Mouse (Mus musculus): ENCODE measurements around the gene Runx1. TPM values are rescaled to one million over a fixed set of nuclear protein-coding genes. Genes with fewer than 3 reads are reported as not detected.

Runx1 gene
- polyA plus RNA-seq, 1 experiment = 0.62 TPM

DNA sequence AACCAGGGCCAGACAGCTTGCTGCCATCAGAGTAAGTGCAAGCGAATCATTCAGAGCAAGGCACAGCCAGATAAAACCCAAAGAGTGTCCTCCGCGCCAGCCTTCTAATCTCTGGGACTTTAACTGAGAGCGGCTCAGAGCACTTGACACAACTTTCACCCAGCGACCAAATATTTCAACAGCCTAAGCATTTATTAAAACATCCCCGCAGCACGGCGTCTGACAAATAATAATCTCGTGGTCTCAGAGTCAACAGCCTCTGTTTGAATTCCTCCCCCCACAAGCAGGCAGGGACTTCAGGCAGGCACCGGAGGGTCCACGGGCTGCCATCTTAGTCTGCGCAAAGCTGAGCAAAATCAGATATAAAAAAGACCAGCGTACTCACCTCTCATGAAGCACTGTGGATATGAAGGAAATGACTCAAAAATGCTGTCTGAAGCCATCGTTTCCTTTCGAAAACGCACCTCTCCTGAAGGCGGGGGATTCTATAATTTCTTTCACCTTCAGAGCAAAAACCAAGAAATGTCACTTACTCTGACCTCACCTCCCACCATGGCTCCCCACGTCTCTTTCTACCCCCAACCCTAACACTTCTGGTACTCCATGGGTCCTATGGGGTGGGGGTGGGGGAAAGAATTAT is 625 bp downstream of the Runx1 start:
- TF ChIP-seq POLR2A (IDR thresholded peaks at IDR 0.05; ENCODE audit: control insufficient read depth, low read depth, low read length) (no peak), CTCF (IDR thresholded peaks at IDR 0.05; ENCODE audit: control insufficient read depth, insufficient read depth, insufficient replicate concordance, low read depth, low read length) (no peak)
- Histone ChIP-seq H3K4me3 (ENCODE audit: control insufficient read depth, low read depth, low read length) (no peak overlapping the region), H3K27me3 (ENCODE audit: control insufficient read depth, insufficient read depth, low read length) (no peaks in the 10 kb centered on the region), H3K4me1 (ENCODE audit: control insufficient read depth, insufficient read depth, low read length) (peaks cover 2% of the 10 kb centered on the region), H3K27ac (ENCODE audit: control insufficient read depth, insufficient read depth, low read depth, low read length) (no peak overlapping the region), H3K36me3 (ENCODE audit: control insufficient read depth, insufficient read depth, low read length) (no peaks in the 10 kb centered on the region)

GRCm38 (mm10) chr16:92824723-92825203 is 1.2 kb downstream of the Runx1 start:
- Histone ChIP-seq H3K27me3 (ENCODE audit: control insufficient read depth, insufficient read depth, low read length) (no peaks in the 10 kb centered on the region), H3K4me3 (ENCODE audit: control insufficient read depth, low read depth, low read length) (no peak overlapping the region), H3K36me3 (ENCODE audit: control insufficient read depth, insufficient read depth, low read length) (no peaks in the 10 kb centered on the region), H3K4me1 (ENCODE audit: control insufficient read depth, insufficient read depth, low read length) (peaks cover 2% of the 10 kb centered on the region), H3K27ac (ENCODE audit: control insufficient read depth, insufficient read depth, low read depth, low read length) (no peak overlapping the region)
- no peak for TF ChIP-seq POLR2A (IDR thresholded peaks at IDR 0.05; ENCODE audit: control insufficient read depth, low read depth, low read length)
- no peak for TF ChIP-seq CTCF (IDR thresholded peaks at IDR 0.05; ENCODE audit: control insufficient read depth, insufficient read depth, insufficient replicate concordance, low read depth, low read length)

DNA sequence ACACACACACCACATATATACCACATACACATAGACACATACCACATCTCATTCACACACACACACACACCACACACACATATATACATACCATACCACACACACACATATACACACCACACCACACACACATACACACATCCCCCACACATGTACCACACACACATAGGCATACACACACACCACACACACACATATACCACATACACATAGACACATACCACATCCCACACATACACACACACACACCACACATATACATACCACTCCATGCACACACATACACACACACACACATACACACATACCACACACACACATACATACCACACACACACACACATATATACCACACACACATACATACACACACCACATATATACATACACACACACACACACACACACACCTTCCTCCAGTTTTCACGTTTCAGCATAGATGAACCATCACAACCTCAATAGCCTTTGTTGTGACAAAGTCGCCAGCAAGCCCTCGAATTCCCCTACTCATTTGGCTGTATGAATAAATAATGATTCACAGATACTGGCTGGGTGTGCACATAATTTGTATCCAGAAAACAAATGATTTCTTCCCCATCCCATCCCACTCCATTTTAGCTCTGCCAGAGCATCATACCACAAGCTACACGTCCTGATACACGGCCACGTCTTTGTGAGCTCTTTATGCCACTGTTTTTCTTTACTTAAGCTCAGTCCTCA is 1.8 kb downstream of the Runx1 start:
- H3K27ac ChIP-seq (ENCODE audit: control insufficient read depth, insufficient read depth, low read depth, low read length) = no peak overlapping the region
- H3K36me3 ChIP-seq (ENCODE audit: control insufficient read depth, insufficient read depth, low read length) = no peaks in the 10 kb centered on the region
- H3K27me3 ChIP-seq (ENCODE audit: control insufficient read depth, insufficient read depth, low read length) = no peaks in the 10 kb centered on the region
- no peak for TF ChIP-seq CTCF (IDR thresholded peaks at IDR 0.05; ENCODE audit: control insufficient read depth, insufficient read depth, insufficient replicate concordance, low read depth, low read length)
- peaks cover 2% of the 10 kb centered on the region for H3K4me1 ChIP-seq (ENCODE audit: control insufficient read depth, insufficient read depth, low read length)
- no peak overlapping the region for H3K4me3 ChIP-seq (ENCODE audit: control insufficient read depth, low read depth, low read length)

DNA sequence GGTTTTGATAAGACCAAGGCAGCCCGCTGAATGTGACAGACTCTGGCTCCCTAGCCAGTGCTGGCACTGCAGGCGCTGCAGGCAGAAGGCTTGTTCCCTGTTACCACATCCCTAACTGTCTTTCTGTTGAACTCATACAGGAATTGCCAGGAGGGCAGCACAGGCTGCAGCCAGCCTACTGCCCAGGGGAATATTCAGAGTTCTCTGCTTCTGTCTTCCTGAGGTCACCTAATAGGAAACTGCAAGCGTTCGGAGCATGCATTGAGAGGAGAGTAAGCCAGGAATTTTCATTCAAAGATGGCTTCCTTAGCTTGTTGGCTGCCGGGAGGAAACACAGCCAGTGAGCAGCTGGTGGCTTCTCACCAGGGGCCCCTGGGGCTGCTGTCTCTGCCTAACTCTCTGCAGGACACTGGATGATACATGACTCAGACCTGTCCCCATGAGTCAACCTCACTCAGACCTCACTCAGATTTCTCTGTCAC is 2.5 kb downstream of the Runx1 start:
- Histone ChIP-seq H3K27me3 (ENCODE audit: control insufficient read depth, insufficient read depth, low read length) (no peaks in the 10 kb centered on the region), H3K36me3 (ENCODE audit: control insufficient read depth, insufficient read depth, low read length) (no peaks in the 10 kb centered on the region), H3K4me1 (ENCODE audit: control insufficient read depth, insufficient read depth, low read length) (peaks cover 2% of the 10 kb centered on the region), H3K27ac (ENCODE audit: control insufficient read depth, insufficient read depth, low read depth, low read length) (no peak overlapping the region), H3K4me3 (ENCODE audit: control insufficient read depth, low read depth, low read length) (no peak overlapping the region)
- TF ChIP-seq CTCF (IDR thresholded peaks at IDR 0.05; ENCODE audit: control insufficient read depth, insufficient read depth, insufficient replicate concordance, low read depth, low read length) = no peak
- TF ChIP-seq POLR2A (IDR thresholded peaks at IDR 0.05; ENCODE audit: control insufficient read depth, low read depth, low read length) = no peak

- no peak overlapping the region for H3K27ac ChIP-seq (ENCODE audit: control insufficient read depth, insufficient read depth, low read depth, low read length)
- H3K36me3 ChIP-seq (ENCODE audit: control insufficient read depth, insufficient read depth, low read length) = no peaks in the 10 kb centered on the region
Observed at GRCm38 (mm10) chr16:92822676-92823075, 3.3 kb downstream of the Runx1 start.

DNA sequence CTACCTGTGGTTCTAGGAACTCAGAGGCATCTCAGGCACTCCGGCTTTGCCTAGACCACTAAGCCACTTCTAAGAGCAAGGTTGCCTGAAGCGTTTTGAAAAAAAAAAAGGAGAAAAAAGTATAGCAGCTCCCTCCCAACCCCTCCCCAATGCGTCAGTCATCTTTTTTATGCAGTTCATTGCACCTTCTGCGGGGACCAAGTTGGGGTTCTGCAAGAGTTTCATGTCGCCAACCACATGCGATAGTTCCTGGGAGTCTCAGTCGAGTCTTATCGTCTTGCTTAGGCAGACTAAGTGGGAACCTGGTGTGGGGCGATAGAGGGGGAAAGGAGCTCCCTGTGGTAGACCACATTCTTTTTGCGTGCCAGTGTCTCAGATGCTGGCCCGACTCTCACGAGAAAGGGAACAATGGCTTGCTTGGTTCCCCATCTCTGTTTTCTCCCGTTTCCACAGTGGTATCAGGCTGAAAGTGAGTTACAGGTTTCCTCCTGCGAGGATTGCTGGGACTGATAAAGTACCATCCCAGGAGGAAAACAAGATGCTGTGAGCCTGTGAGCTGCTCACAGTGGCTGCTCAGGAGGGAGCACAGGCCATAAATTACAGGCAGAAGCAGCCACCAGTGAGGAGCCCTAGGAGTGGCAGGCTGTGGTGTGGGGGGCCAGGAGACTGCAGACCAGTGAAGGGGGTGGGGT is 3.9 kb downstream of the Runx1 start:
- Histone ChIP-seq H3K27ac (ENCODE audit: control insufficient read depth, insufficient read depth, low read depth, low read length) (no peak overlapping the region), H3K4me1 (ENCODE audit: control insufficient read depth, insufficient read depth, low read length) (peaks cover 2% of the 10 kb centered on the region), H3K4me3 (ENCODE audit: control insufficient read depth, low read depth, low read length) (no peak overlapping the region), H3K36me3 (ENCODE audit: control insufficient read depth, insufficient read depth, low read length) (no peaks in the 10 kb centered on the region), H3K27me3 (ENCODE audit: control insufficient read depth, insufficient read depth, low read length) (no peaks in the 10 kb centered on the region)
- no peak for TF ChIP-seq POLR2A (IDR thresholded peaks at IDR 0.05; ENCODE audit: control insufficient read depth, low read depth, low read length)
- no peak for TF ChIP-seq CTCF (IDR thresholded peaks at IDR 0.05; ENCODE audit: control insufficient read depth, insufficient read depth, insufficient replicate concordance, low read depth, low read length)

More at GRCm38 (mm10) chr16:92822676-92823075, 3.3 kb downstream of the Runx1 start:
- TF ChIP-seq POLR2A (IDR thresholded peaks at IDR 0.05; ENCODE audit: control insufficient read depth, low read depth, low read length) (no peak), CTCF (IDR thresholded peaks at IDR 0.05; ENCODE audit: control insufficient read depth, insufficient read depth, insufficient replicate concordance, low read depth, low read length) (no peak)
- H3K27me3 ChIP-seq (ENCODE audit: control insufficient read depth, insufficient read depth, low read length) = no peaks in the 10 kb centered on the region
- H3K4me3 ChIP-seq (ENCODE audit: control insufficient read depth, low read depth, low read length) = no peak overlapping the region
- peaks cover 2% of the 10 kb centered on the region for H3K4me1 ChIP-seq (ENCODE audit: control insufficient read depth, insufficient read depth, low read length)

GRCm38 (mm10) chr16:92821596-92821937 is 4.4 kb downstream of the Runx1 start:
- no peak for TF ChIP-seq POLR2A (IDR thresholded peaks at IDR 0.05; ENCODE audit: control insufficient read depth, low read depth, low read length)
- TF ChIP-seq CTCF (IDR thresholded peaks at IDR 0.05; ENCODE audit: control insufficient read depth, insufficient read depth, insufficient replicate concordance, low read depth, low read length) = no peak

More at GRCm38 (mm10) chr16:92821596-92821937, 4.4 kb downstream of the Runx1 start:
- Histone ChIP-seq H3K27ac (ENCODE audit: control insufficient read depth, insufficient read depth, low read depth, low read length) (no peak overlapping the region), H3K36me3 (ENCODE audit: control insufficient read depth, insufficient read depth, low read length) (no peaks in the 10 kb centered on the region), H3K4me1 (ENCODE audit: control insufficient read depth, insufficient read depth, low read length) (peaks cover 2% of the 10 kb centered on the region), H3K27me3 (ENCODE audit: control insufficient read depth, insufficient read depth, low read length) (no peaks in the 10 kb centered on the region), H3K4me3 (ENCODE audit: control insufficient read depth, low read depth, low read length) (no peak overlapping the region)
